Comparison of ENCODE assay signal across 13 mouse cellular contexts in the genomic region with DNA sequence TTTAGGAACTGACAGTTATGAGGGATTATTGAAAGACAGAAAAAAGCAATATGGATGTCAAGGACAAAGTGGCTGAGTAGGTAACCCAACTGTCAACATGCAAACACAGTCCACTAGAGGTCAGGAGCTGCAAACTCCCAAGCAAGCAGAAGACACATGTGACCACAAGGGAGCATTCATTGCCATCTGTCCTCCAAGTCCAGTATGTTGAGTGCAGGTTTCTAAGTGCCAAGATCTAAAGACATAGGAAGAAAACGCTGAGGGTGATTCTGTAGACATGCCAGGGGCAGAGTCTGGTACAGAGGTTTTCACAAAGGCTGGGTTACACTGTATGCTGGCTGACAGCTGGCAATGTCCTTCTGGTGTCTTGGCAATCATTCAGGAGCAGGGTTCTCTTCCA. TPM values are rescaled to one million over a fixed set of nuclear protein-coding genes. Genes with fewer than 3 reads are reported as not detected.
A peak's percentile ranks its signal among the peaks of the same experiment; 100 is the strongest.
DNase-seq lines count a peak whose midpoint lies in the region; ATAC-seq and TF ChIP-seq lines count a peak whose summit lies in the region.
"Had no signal": no experiment of that assay in that cellular context is flagged by ENCODE, and none has a peak within 500 bp of the region (broad histone marks: within the 10 kb centered on the region; RNA-seq: fewer than 3 reads in every experiment).

No protein-coding gene starts in this region.

- no peaks in the 10 kb centered on the region for H3K36me3 ChIP-seq in forebrain, postnatal 0 days (ENCODE audit: insufficient read depth)
- H3K36me3 ChIP-seq: heart, embryonic 13.5 days had no signal

- H3K4me2 ChIP-seq in forebrain, postnatal 0 days (ENCODE audit: low read depth): no peak overlapping the region
- H3K4me2 ChIP-seq: heart, embryonic 13.5 days had no signal

- 28% methylated on average over 1 of the region's 1 CpGs for whole genome bisulfite sequencing in forebrain, postnatal 0 days

- no peak overlapping the region for H3K9ac ChIP-seq in forebrain, postnatal 0 days
- H3K9ac ChIP-seq: heart, embryonic 13.5 days had no signal

- no peak overlapping the region for H3K27ac ChIP-seq in layer of hippocampus, adult 2 months
- no peak overlapping the region for H3K27ac ChIP-seq in forebrain, postnatal 0 days (ENCODE audit: low read depth, low read length)
- H3K27ac ChIP-seq: heart, embryonic 13.5 days had no signal

- peak; percentile 47; the same call in 1 of the 2 replicates for ATAC-seq in forebrain, postnatal 0 days

- DNase-seq in cerebellum, adult 8-10 months: peak; percentile 1
- no peak for DNase-seq in cerebellum, adult 11 months
- DNase-seq in layer of hippocampus, adult 2 months (ENCODE audit: low spot score in 2 of 2): no peak
- DNase-seq in layer of hippocampus, adult 18-20 months (ENCODE audit: low spot score in 2 of 2): no peak
- DNase-seq in A20 (ENCODE audit: low read depth, low spot score): peak; percentile 55
- no peak for DNase-seq in forebrain, postnatal 0 days
- DNase-seq in ovary, postnatal 36 days (ENCODE audit: low spot score): no peak
- DNase-seq in right cerebral cortex, postnatal 36 days (ENCODE audit: low spot score in 2 of 2): no peak
- DNase-seq: B cell, adult 2 months; right cerebral cortex, postnatal 14 days had no signal

- H3K27me3 ChIP-seq in forebrain, postnatal 0 days (ENCODE audit: insufficient read depth, low read length): no peaks in the 10 kb centered on the region
- H3K27me3 ChIP-seq: heart, embryonic 13.5 days; megakaryocyte, embryonic 14.5 days had no signal

- peak; percentile 32; the same call in 1 of the 2 replicates for TF ChIP-seq CTCF in layer of hippocampus, adult 2 months (conservative IDR thresholded peaks at IDR 0.05)
- peak; percentile 47 for TF ChIP-seq CTCF in forebrain, postnatal 0 days (IDR thresholded peaks at IDR 0.05; ENCODE audit: low read depth)

- H3K9me3 ChIP-seq in forebrain, postnatal 0 days (ENCODE audit: low read length): no peaks in the 10 kb centered on the region
- H3K9me3 ChIP-seq: heart, embryonic 13.5 days; megakaryocyte, embryonic 14.5 days had no signal

- H3K4me1 ChIP-seq in forebrain, postnatal 0 days (ENCODE audit: insufficient read depth): no peaks in the 10 kb centered on the region
- H3K4me1 ChIP-seq: heart, embryonic 13.5 days; megakaryocyte, embryonic 14.5 days had no signal

- H3K4me3 ChIP-seq in layer of hippocampus, adult 2 months: no peak overlapping the region
- no peak overlapping the region for H3K4me3 ChIP-seq in forebrain, postnatal 0 days (ENCODE audit: low read depth, low read length)
- H3K4me3 ChIP-seq: heart, embryonic 13.5 days; megakaryocyte, embryonic 14.5 days had no signal

RNA-seq across cellular contexts. Expression of a gene that starts 9.8 kb away (rescaled TPM):
- not detected for total RNA-seq in layer of hippocampus, adult 2 months (2021)
- total RNA-seq in layer of hippocampus, adult 18-20 months (2021): not detected
- total RNA-seq in forebrain, postnatal 0 days (2014; rRNA removed): not detected in 2 replicates
- polyA plus RNA-seq in forebrain, postnatal 0 days (2015; fragmentation: Nextera tagmentation; extraction: Ambion mirVana): not detected in 2 replicates
- total RNA-seq: layer of hippocampus, postnatal 14 days had no signal
- polyA plus RNA-seq: heart, embryonic 13.5 days had no signal

RNA-seq across cellular contexts. Expression of a gene that starts 14.0 kb away (rescaled TPM):
- not detected for total RNA-seq in layer of hippocampus, adult 2 months (2021)
- not detected for total RNA-seq in layer of hippocampus, adult 18-20 months (2021)
- not detected in 2 replicates for total RNA-seq in forebrain, postnatal 0 days (2014; rRNA removed)
- not detected in 2 replicates for polyA plus RNA-seq in forebrain, postnatal 0 days (2015; fragmentation: Nextera tagmentation; extraction: Ambion mirVana)
- total RNA-seq: layer of hippocampus, postnatal 14 days had no signal
- polyA plus RNA-seq: heart, embryonic 13.5 days had no signal

RNA-seq across cellular contexts. Expression of a gene that starts 30.0 kb away (rescaled TPM):
- total RNA-seq in layer of hippocampus, adult 2 months (2021): not detected
- not detected for total RNA-seq in layer of hippocampus, adult 18-20 months (2021)
- total RNA-seq in forebrain, postnatal 0 days (2014; rRNA removed): not detected in 2 replicates
- not detected in 2 replicates for polyA plus RNA-seq in forebrain, postnatal 0 days (2015; fragmentation: Nextera tagmentation; extraction: Ambion mirVana)
- total RNA-seq: layer of hippocampus, postnatal 14 days had no signal
- polyA plus RNA-seq: heart, embryonic 13.5 days had no signal

RNA-seq across cellular contexts. Expression of a gene that starts 45.3 kb away (rescaled TPM):
- not detected for total RNA-seq in layer of hippocampus, adult 2 months (2021)
- not detected for total RNA-seq in layer of hippocampus, adult 18-20 months (2021)
- total RNA-seq in forebrain, postnatal 0 days (2014; rRNA removed): not detected in 2 replicates
- not detected in 2 replicates for polyA plus RNA-seq in forebrain, postnatal 0 days (2015; fragmentation: Nextera tagmentation; extraction: Ambion mirVana)
- total RNA-seq: layer of hippocampus, postnatal 14 days had no signal
- polyA plus RNA-seq: heart, embryonic 13.5 days had no signal

RNA-seq across cellular contexts. Expression of a gene that starts 50.3 kb away (rescaled TPM):
- total RNA-seq in layer of hippocampus, adult 2 months (2021): not detected
- not detected for total RNA-seq in layer of hippocampus, adult 18-20 months (2021)
- total RNA-seq in forebrain, postnatal 0 days (2014; rRNA removed): not detected in 2 replicates
- polyA plus RNA-seq in forebrain, postnatal 0 days (2015; fragmentation: Nextera tagmentation; extraction: Ambion mirVana): not detected in 2 replicates
- total RNA-seq: layer of hippocampus, postnatal 14 days had no signal
- polyA plus RNA-seq: heart, embryonic 13.5 days had no signal

Comparison
In these comparisons a context has a peak if more than half of its experiments do, and no peak if none do; other contexts are left out.
1. DNase-seq: peak in cerebellum, adult 8-10 months (single experiment) and A20 (single experiment); none in cerebellum, adult 11 months (single experiment), layer of hippocampus, adult 2 months (0 of 2), layer of hippocampus, adult 18-20 months (0 of 2), forebrain, postnatal 0 days (single experiment), ovary, postnatal 36 days (single experiment) and right cerebral cortex, postnatal 36 days (0 of 2).